Mouse (Mus musculus): ENCODE measurements at regions not wholly inside any gene's neighbourhood (a gene's known extent, or its start where the extent isn't known, plus 50 kb on each side); places are given as distances from the start of the nearest gene placed in this dataset.

DNA sequence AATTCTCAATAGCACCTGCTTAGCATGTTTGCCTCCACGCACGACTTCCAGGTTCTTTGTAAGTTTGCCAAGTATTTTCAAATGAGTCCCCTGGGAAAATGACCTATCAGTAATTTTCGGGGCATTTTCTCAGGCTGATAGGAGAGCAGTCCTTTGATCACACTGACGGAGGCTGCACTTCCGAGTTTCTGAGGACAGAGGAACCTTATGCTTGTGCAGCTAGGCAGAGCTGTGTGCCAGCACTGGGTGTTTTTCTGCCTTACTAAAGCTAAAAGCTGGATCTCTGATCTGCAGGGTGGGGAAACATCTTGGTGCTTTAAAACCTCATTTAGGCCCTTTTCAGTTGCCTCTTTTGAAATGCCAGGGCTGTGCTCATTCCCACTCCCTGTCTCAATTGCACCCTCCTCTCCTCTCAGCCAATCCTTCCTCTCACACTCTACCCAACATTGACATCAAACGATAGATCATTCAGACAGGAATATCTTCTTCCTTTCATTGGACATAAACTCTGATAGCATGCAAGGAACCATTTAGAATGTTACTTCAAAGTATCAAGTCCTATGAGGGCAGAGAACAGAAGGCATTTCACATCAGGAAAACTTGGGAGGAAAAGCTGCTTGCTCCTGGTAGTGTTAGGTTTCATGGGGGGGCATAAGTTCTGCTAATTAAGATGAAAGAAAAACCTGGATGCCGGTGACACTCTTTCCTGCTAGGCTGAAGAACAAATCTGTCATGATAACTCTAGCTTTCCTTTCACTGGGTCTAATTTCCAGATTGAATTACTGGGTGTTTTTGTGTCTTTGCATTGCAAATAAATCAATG lies 95.3 kb downstream of the Lurap1l start:
- no peak for ATAC-seq (replicated peaks; ENCODE audit: poor library complexity, severe bottlenecking)

DNA sequence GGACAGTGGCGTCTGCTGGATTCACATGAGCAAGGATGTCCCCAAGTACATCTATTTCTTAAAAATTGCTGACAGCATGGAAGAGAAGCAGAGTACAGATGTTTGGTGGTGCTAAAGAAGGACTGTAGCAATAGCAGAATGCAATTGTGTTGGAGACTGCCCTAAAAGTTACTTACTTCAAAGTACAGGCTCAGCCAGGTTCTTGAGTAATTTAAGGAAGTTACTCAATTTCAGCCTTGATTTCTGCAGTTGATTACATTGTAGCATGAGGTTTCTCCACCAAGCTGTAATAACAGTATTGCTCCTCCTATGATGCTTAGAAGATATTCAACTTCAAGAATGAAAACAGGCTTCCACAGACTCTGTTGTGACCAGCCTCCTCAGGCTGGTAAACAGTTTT lies 96.1 kb downstream of the Lurap1l start:
- no peak for ATAC-seq (replicated peaks; ENCODE audit: poor library complexity, severe bottlenecking)

DNA sequence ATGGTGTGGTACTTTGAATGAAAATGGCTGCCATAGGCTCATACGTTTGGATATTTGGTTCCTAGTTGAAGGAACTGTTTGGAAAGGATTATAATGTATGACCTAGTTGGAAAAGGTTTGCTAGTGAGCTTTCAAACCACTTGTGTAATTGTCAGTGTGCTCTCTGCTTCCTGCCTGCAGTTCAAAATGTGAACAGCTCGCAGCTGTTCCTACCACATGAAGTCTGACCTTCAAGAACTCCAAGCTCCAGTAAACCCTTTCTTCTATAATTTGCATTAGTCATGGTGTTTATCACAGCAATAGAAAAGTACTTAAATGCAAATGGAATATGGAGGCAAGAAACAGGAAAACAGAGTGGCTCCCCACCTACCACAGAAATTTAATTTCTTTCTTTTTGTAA lies 111.4 kb downstream of the Lurap1l start:
- ATAC-seq (replicated peaks; ENCODE audit: poor library complexity, severe bottlenecking): no peak

DNA sequence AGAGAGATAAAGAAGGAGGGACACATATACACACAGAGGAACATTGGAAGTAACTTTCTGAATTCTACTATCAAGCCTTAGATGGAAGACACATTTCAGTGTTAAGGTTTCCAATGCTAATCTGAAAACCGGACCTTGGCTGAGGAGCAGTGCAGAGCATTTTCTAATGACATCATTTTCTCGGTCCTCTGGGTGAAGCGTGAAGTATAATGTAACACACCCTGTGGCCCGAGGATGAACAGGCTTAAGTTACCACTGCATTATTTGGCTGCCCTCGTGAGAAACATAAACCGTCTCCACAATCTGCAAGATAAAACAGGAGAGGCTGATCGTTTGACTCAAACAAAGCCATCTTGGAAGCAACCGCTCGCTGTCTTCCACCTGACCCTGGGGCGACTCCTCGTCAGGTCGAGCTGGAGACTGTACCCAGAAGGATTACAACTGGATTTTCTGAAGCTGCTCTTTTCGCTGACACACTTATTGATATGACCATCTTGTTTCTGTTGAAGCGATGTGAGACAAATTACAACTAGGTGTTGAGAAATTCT lies 113.1 kb downstream of the Lurap1l start:
- ATAC-seq (replicated peaks; ENCODE audit: poor library complexity, severe bottlenecking): no peak

DNA sequence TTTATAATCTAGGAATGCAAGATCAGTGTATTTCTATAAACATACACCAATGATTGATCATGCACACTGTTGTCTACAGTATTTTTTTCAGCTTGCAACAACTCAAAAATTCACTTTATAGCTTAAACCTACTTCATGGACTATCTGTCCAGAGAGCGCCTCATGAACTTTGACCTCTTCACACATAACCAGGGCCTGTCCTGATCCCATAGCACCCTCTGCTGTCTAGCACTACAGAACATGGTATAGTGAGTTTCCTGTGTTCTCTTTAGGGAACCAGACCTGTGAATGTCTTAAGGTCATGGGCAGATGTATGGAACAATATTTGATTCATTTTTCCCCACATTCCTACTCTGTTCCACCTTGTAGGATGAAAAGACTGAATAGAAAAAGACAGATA lies 117.1 kb downstream of the Lurap1l start:
- no peak for ATAC-seq (replicated peaks; ENCODE audit: poor library complexity, severe bottlenecking)

- no peak for ATAC-seq (replicated peaks; ENCODE audit: poor library complexity, severe bottlenecking)
These were observed 120.2 kb downstream of the Lurap1l start for GRCm38 (mm10) chr4:81030671-81031070.

DNA sequence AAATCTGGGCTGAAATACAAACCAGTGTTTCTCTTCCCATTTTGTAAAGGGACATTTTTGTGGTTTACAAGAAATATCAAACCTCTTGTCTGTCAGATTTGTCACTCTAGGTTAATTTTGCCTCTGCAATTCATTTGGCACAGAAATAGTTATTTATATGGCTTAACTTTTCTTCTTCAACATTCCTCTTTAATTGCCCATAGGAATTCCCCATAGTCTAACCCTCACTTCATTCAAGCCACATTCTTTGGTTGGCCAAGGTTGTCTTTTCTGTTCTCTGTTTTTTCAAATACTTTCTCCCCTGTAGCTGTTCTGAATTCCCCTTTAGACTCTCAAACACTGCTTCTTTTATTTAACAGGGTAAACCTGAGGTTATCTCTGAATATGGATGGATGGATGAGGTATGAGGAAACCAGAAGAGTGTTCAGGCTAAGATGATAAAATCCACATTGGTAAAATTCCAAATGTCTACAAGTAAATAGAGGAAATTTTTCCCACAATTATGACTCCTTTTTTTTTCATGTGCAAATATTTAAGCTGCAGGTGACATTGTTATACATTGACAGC lies 127.0 kb downstream of the Lurap1l start:
- no peak for ATAC-seq (replicated peaks; ENCODE audit: poor library complexity, severe bottlenecking)

DNA sequence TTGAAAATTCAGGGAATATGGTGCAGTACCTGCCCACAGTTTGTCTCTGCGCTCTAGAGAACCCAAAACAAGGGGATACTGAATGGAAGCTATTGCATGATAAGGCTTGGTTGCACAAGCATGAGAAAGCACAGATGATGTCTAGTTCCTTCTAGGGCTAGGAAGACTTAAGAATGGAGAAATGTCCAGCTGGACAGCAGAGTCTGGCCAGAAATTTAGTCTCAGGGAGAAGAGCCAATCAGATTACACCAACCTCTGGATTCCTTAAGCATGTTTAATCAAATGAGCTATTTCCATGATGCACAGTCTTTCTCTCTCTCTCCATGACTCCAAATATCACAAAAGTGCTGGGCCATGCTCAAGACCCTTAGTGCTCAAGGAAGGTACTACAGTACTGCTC lies 147.8 kb downstream of the Lurap1l start:
- no peak for ATAC-seq (replicated peaks; ENCODE audit: poor library complexity, severe bottlenecking)

DNA sequence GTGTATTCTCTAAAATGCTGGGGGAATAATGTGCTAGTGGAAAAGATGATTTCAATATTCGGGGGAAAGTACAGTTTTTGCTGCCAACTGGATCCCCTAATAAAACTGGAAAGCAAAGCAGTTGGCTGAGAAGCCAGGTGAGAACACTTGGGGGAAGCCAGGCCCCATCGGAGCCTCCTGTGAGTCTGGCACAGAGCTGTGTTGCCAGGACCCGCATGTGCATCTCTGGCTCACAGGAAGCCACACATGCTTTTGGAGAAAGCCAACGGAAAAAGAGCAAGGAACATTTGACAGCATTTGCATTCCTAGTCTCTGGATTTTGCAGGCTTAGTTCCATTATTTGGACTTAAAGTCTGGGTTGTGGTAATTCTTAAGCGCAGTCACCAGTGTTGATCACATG lies 148.4 kb downstream of the Lurap1l start:
- ATAC-seq (replicated peaks; ENCODE audit: poor library complexity, severe bottlenecking): no peak

DNA sequence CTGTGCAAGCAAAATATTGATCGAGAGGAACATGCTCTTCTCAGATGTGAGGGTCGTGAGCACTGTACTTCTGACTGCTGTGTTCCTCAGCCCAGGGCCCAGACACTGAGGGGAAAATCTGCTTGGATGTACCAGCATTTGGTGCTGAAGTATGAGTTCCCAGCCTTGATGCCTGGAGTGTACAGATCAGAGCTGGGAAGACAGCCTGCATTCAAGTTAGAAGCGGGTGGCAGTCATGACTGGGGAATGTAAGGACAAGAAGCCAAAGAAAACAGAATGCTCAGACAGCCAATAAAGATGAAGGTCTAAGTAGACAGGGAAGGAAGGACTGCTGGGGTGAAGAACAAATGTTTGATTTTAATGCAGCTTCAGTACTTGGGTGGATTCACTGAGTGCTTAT lies 148.9 kb downstream of the Lurap1l start:
- no peak for ATAC-seq (replicated peaks; ENCODE audit: poor library complexity, severe bottlenecking)

DNA sequence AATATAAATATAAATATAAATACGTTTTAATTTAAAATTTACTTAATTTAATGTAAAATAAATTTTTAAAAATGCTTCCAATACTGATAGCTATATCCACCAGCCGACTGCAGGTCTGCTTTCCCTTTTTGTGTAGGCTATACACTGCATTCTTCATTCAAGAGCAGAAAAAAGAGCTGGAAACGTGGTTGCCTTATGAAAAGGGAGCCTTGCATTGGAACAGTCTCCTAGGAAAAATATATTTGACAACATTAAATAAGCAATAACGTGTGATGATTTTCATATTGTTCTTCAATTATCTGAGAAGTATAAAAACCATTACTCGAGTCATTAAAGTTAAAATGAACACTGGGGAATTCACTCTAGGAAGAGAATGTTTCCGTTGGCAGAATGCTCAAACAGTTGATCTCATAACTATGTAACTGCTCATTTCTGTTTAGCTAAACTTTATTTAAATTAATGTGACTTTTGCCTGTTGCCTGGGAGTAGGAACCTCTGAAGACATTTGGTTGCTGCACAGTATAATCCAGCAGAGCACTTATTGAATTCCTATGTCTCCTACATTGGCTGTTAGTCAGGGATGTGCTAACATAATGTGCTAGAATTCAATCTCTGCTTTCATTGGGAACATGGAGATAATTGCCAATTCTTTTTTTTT lies 172.0 kb downstream of the Lurap1l start:
- no peak for ATAC-seq (replicated peaks; ENCODE audit: poor library complexity, severe bottlenecking)

DNA sequence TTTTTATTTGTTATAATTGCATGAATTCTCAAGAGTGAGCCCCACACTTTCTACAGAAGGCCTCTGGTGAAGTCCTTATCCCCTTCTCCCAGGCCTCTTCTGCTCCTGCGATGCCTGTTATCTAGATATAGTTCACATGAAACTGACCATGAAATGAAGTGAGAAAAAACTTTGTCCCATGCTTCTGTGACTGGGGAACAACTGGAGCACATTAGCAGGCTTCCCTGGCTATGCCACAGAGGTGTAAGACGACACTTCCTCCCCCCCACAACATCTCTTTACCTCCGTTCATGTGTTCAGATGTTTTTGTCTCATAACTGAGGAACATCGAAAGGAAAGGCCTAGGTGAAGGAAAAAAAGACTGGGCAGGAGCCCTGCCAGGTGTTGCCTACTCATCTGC lies 174.7 kb downstream of the Lurap1l start:
- no peak for ATAC-seq (replicated peaks; ENCODE audit: poor library complexity, severe bottlenecking)

- ATAC-seq (replicated peaks; ENCODE audit: poor library complexity, severe bottlenecking): no peak
These were observed 186.1 kb downstream of the Lurap1l start for GRCm38 (mm10) chr4:81096581-81096980.

GRCm38 (mm10) chr4:81097597-81097996 lies 187.2 kb downstream of the Lurap1l start:
- ATAC-seq (replicated peaks; ENCODE audit: poor library complexity, severe bottlenecking): no peak

DNA sequence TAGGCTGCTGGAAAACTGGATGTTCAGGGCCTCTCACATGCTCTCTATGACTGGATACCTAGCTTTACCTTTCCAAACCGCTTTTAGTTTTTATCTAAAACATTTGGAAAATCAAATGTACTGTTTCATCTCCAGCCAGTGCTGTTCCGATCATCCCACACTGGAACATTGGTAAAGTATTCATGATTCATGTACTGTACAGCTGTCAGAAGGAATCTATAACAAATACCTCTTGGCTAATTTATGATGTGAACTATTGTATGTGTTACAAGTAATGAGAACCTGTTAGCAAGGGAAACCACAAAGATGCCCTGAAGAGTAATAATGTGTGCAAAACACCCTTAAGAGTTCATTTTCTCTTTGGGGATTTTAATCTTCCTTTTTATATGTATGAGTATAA lies 190.6 kb downstream of the Lurap1l start:
- ATAC-seq (replicated peaks; ENCODE audit: poor library complexity, severe bottlenecking): no peak

GRCm38 (mm10) chr4:81111307-81111706 lies 200.9 kb downstream of the Lurap1l start:
- no peak for ATAC-seq (replicated peaks; ENCODE audit: poor library complexity, severe bottlenecking)

- no peak for ATAC-seq (replicated peaks; ENCODE audit: poor library complexity, severe bottlenecking)
These were observed 206.0 kb downstream of the Lurap1l start for GRCm38 (mm10) chr4:81116411-81116810.

GRCm38 (mm10) chr4:81124155-81124554 lies 213.7 kb downstream of the Lurap1l start:
- no peak for ATAC-seq (replicated peaks; ENCODE audit: poor library complexity, severe bottlenecking)

GRCm38 (mm10) chr4:81129874-81130273 lies 219.4 kb downstream of the Lurap1l start:
- ATAC-seq (replicated peaks; ENCODE audit: poor library complexity, severe bottlenecking): no peak

GRCm38 (mm10) chr4:81173111-81173510 lies 262.7 kb downstream of the Lurap1l start:
- ATAC-seq (replicated peaks; ENCODE audit: poor library complexity, severe bottlenecking): no peak

DNA sequence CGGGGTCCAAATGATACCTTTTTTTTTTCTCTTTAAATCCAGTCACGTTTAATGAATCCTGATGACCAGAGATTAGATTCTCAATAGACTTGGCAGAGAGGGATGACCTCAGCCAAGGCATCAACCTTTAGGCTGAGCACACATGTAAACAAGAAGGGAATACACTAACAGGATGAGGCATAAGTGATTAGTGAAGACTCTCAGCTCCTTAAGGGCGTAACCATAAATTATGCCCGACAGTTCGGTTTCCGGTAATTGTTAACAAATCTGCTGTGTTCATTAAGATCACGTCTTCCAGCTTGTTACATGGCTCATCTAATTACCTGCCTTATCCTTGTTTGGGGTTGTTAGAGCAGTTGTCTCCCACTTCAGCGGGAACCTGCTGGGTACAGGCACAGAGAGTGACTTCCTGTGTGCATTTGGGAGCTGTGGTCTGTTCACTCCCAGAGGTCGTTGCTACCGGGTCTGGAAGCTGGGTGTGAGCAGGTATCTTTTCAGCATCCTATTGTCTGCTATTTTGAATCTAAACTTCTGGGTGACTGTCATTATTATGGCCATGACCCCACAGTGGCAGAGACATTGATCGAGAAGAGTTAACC lies 265.1 kb downstream of the Mpdz start:
- no peak for ATAC-seq (replicated peaks; ENCODE audit: poor library complexity, severe bottlenecking)
